Mouse (Mus musculus) intestine, postnatal 0 days (tissue): ENCODE measurements around the gene Sstr4. TPM values are rescaled to one million over a fixed set of nuclear protein-coding genes. Genes with fewer than 3 reads are reported as not detected.

Experiments used
- ATAC-seq: fragments of 200-750 bp; cut with Nextera tagmentation; 2 replicates; pipeline ENCODE4 v1.8.0; 2017; ENCODE audit warnings: mild to moderate bottlenecking, moderate TSS enrichment, moderate library complexity
- H3K27ac ChIP-seq: fragments of 300-500 bp; sonication (generic); 2 replicates; pipeline ENCODE4 v1.5.1; 2014; ENCODE audit warnings: mild to moderate bottlenecking, low read depth, low read length, moderate library complexity
- H3K27me3 ChIP-seq: fragments of 300-500 bp; sonication (generic); replicated peaks from 2 replicates; pipeline ENCODE4 v1.6.1; 2014; ENCODE audit warnings: low read length, mixed read lengths; ENCODE audit not compliant: control insufficient read depth, insufficient read depth
- H3K36me3 ChIP-seq: fragments of 300-500 bp; sonication (generic); 2 replicates; pipeline ENCODE4 v1.6.1; 2014; ENCODE audit warnings: mild to moderate bottlenecking, moderate library complexity; ENCODE audit not compliant: control insufficient read depth, insufficient read depth
- H3K4me1 ChIP-seq: fragments of 300-500 bp; sonication (generic); replicated peaks from 2 replicates; pipeline ENCODE4 v1.6.1; 2014; ENCODE audit warnings: antibody characterized with exemption, low read length, mixed read lengths; ENCODE audit not compliant: control insufficient read depth, insufficient read depth
- H3K4me2 ChIP-seq: fragments of 300-500 bp; sonication (generic); replicated peaks from 2 replicates; pipeline ENCODE4 v1.6.1; 2014; ENCODE audit warnings: low read depth, mild to moderate bottlenecking, moderate library complexity
- H3K4me3 ChIP-seq: fragments of 300-500 bp; sonication (generic); 2 replicates; pipeline ENCODE4 v1.5.1; 2014; ENCODE audit warnings: low read depth, low read length
- H3K9ac ChIP-seq: fragments of 300-500 bp; sonication (generic); 2 replicates; pipeline ENCODE4 v1.6.1; 2014; ENCODE audit warnings: mild to moderate bottlenecking, low read depth, low read length
- H3K9me3 ChIP-seq: fragments of 300-500 bp; sonication (generic); 2 replicates; pipeline ENCODE4 v1.6.1; 2016; ENCODE audit warnings: mixed run types; ENCODE audit not compliant: control insufficient read depth
- CTCF ChIP-seq: sonication (generic); IDR thresholded peaks from 2 replicates; pipeline ENCODE4 v1.5.1; 2016; ENCODE audit warnings: low read depth, mild to moderate bottlenecking, control low read depth, antibody characterized with exemption, moderate library complexity
- WGBS: fragments of 180-500 bp; shearing (Covaris S2); extraction: QIAGEN DNeasy Blood & Tissue Kit; methylation state at CpG from one replicate; pipeline ENCODE4 v1.1.7; 2014; 5-methylcytosine and 5-hydroxymethylcytosine counted together
- polyA plus RNA-seq: library from polyadenylated mRNA; unstranded; fragments of >200 nt; fragmentation: Nextera tagmentation; extraction: Ambion mirVana; gene quantifications from 2 replicates; pipeline ENCODE4 v1.2.1, GENCODE M21; 2015

Sstr4 gene
- polyA plus RNA-seq, 1 experiment from 2014 or later: 0.78 TPM

GRCm38 (mm10) chr2:148402227-148402626, 7.1 kb downstream of the Sstr4 start:
- H3K4me3 ChIP-seq: no peak overlapping the region
- WGBS: 71% methylated on average over 1 of the region's 1 CpGs
- ATAC-seq: no peak
- no peak for TF ChIP-seq CTCF
- no peak overlapping the region for H3K27ac ChIP-seq
- H3K4me2 ChIP-seq: no peak overlapping the region
- no peaks in the 10 kb centered on the region for H3K36me3 ChIP-seq
- peaks cover 15% of the 10 kb centered on the region for H3K27me3 ChIP-seq
- peaks cover 3% of the 10 kb centered on the region; the same call in 1 of the 2 replicates for H3K4me1 ChIP-seq
- no peak overlapping the region for H3K9ac ChIP-seq
- H3K9me3 ChIP-seq: no peaks in the 10 kb centered on the region

- no peak for ATAC-seq
- H3K9ac ChIP-seq: no peak overlapping the region
- H3K4me3 ChIP-seq: peak overlapping the region; percentile 47
- no peak overlapping the region for H3K27ac ChIP-seq
- peak overlapping the region; percentile 79 for H3K4me2 ChIP-seq
- no peaks in the 10 kb centered on the region for H3K36me3 ChIP-seq
- no peak for TF ChIP-seq CTCF
- WGBS: 70% methylated on average over 5 of the region's 5 CpGs
- no peaks in the 10 kb centered on the region for H3K9me3 ChIP-seq
- peaks cover 5% of the 10 kb centered on the region; the same call in 1 of the 2 replicates for H3K4me1 ChIP-seq
- H3K27me3 ChIP-seq: peaks cover 18% of the 10 kb centered on the region
Observed at GRCm38 (mm10) chr2:148404906-148405305, 9.8 kb downstream of the Sstr4 start.

GRCm38 (mm10) chr2:148406160-148406970, 11.2 kb downstream of the Sstr4 start:
- Histone ChIP-seq H3K9ac (peak overlapping the region; percentile 42; the same call in 1 of the 2 replicates), H3K27me3 (peaks cover 18% of the 10 kb centered on the region), H3K4me1 (peaks cover 5% of the 10 kb centered on the region; the same call in 1 of the 2 replicates), H3K27ac (no peak overlapping the region), H3K36me3 (no peaks in the 10 kb centered on the region), H3K9me3 (no peaks in the 10 kb centered on the region), H3K4me3 (peak overlapping the region; percentile 47), H3K4me2 (peak overlapping the region; percentile 79)
- ATAC-seq: no peak
- TF ChIP-seq CTCF: peak; percentile 62
- 27% methylated on average over 34 of the region's 34 CpGs for WGBS

- Histone ChIP-seq H3K4me3 (peak overlapping the region; percentile 47), H3K4me2 (peak overlapping the region; percentile 79), H3K9ac (peak overlapping the region; percentile 37), H3K27ac (peak overlapping the region; percentile 57), H3K9me3 (no peaks in the 10 kb centered on the region), H3K4me1 (peaks cover 5% of the 10 kb centered on the region; the same call in 1 of the 2 replicates), H3K36me3 (no peaks in the 10 kb centered on the region), H3K27me3 (peaks cover 18% of the 10 kb centered on the region)
- TF ChIP-seq CTCF: no peak
- 11% methylated on average over 55 of the region's 55 CpGs for WGBS
- ATAC-seq: peak; percentile 44
Observed at GRCm38 (mm10) chr2:148406971-148407869, 12.1 kb downstream of the Sstr4 start.

- peaks cover 18% of the 10 kb centered on the region for H3K27me3 ChIP-seq
- peak within 1 kb of the TSS; percentile 79 for H3K4me2 ChIP-seq
- peak; percentile 50 for ATAC-seq
- WGBS: 3% methylated on average over 35 of the region's 35 CpGs
- H3K4me1 ChIP-seq: peaks cover 5% of the 10 kb centered on the region; the same call in 1 of the 2 replicates
- no peaks in the 10 kb centered on the region for H3K36me3 ChIP-seq
- H3K4me3 ChIP-seq: peak within 1 kb of the TSS; percentile 47
- H3K9ac ChIP-seq: peak within 1 kb of the TSS; percentile 37
- H3K27ac ChIP-seq: peak within 1 kb of the TSS; percentile 57
- no peaks in the 10 kb centered on the region for H3K9me3 ChIP-seq
- TF ChIP-seq CTCF: 0 out of 2 replicates have a peak, but pooled peaks have one; percentile 9
Observed at GRCm38 (mm10) chr2:148407870-148408760, 13.0 kb downstream of the Sstr4 start, which contains the start of gene Thbd. Gene Thbd (minus strand): TSS chr2:148408188.
